Mouse (Mus musculus) Patski (cell line): ENCODE results near the gene Msi2. TPM values are rescaled to one million over a fixed set of nuclear protein-coding genes. Genes with fewer than 3 reads are reported as not detected.
A peak's percentile ranks its signal among the peaks of the same experiment; 100 is the strongest.

ENCODE experiments used
- ATAC-seq: fragments of 100-300 bp; one replicate; pipeline ENCODE4 v1.8.0; 2021
- CTCF ChIA-PET: fragments of 350-600 bp; sonication (Branson Sonifier 250); formaldehyde crosslinking; loops from one replicate; lab custom pipeline; 2022; ENCODE audit warnings: inconsistent platforms; lab: Charles Lee
- POLR2A ChIA-PET: fragments of 350-600 bp; sonication (Branson Sonifier 250); formaldehyde crosslinking; loops from one replicate; lab custom pipeline; 2022; ENCODE audit warnings: antibody characterized with exemption, inconsistent platforms; lab: Charles Lee
- DNase-seq: peaks from one replicate; pipeline ENCODE4 v3.0.0-alpha.2; 2011; ENCODE audit warnings: low read depth, low spot score
- H3K27me3 ChIP-seq: fragments of 371-371 bp; one replicate; pipeline ENCODE4 v1.5.1; 2021
- CTCF ChIP-seq: fragments of 100-300 bp; IDR thresholded peaks from one replicate; pipeline ENCODE4 v1.5.1; 2021
- in situ Hi-C: fragments of 300-500 bp; cut with MboI; formaldehyde crosslinking; loops from 3 replicates; pipeline ENCODE4 v1.11.1; 2018; ENCODE audit warnings: low pct_unique_long_range_greater_than_20kb, mixed read lengths
- polyA plus RNA-seq: library from polyadenylated mRNA; unstranded; gene quantifications from one replicate; pipeline ENCODE4 v1.2.3, GENCODE M21; 2021

Gene Msi2
- polyA plus RNA-seq, 1 experiment from 2014 or later = 72.3 TPM

- ChIA-PET CTCF (no interaction called here), POLR2A (interaction anchor here (0.6 kb wide), 1 partner anchor 486 kb away, joined by 3 read pairs; no protein-coding TSS in a partner anchor)
- in situ Hi-C loops = loop anchor here (5.0 to 10.0 kb wide), 4 partner anchors 101 to 426 kb away; partner anchors contain the start of gene Ccdc182
- no peak for TF ChIP-seq CTCF
- ATAC-seq (no peak), DNase-seq (no peak)
- no peaks in the 10 kb centered on the region for H3K27me3 ChIP-seq
Measured at GRCm38 (mm10) chr11:88721144-88721636, 2.9 kb upstream of the Msi2 start.

- in situ Hi-C loops = loop anchor here (5.0 to 10.0 kb wide), 4 partner anchors 102 to 426 kb away; partner anchors contain the start of gene Ccdc182
- H3K27me3 ChIP-seq = no peaks in the 10 kb centered on the region
- TF ChIP-seq CTCF = no peak
- ChIA-PET CTCF (interaction anchor here (0.8 kb wide), 1 partner anchor 8 kb away, joined by 3 read pairs; no protein-coding TSS in a partner anchor), POLR2A (interaction anchor here (0.6 kb wide), 2 partner anchors 485 to 1055 kb away, joined by 3 read pairs; no protein-coding TSS in a partner anchor)
- DNase-seq = no peak
- ATAC-seq = no peak
Measured at GRCm38 (mm10) chr11:88720261-88721143, 2.2 kb upstream of the Msi2 start.

GRCm38 (mm10) chr11:88719601-88720000 lies 1.3 kb upstream of the Msi2 start:
- no peak for ATAC-seq
- ChIA-PET POLR2A (interaction anchor here (1.1 kb wide), 1 partner anchor 100 kb away, joined by 3 read pairs; no protein-coding TSS in a partner anchor), CTCF (interaction anchor here (0.8 kb wide), 1 partner anchor 9 kb away, joined by 3 read pairs; no protein-coding TSS in a partner anchor)
- no peak for DNase-seq
- no peaks in the 10 kb centered on the region for H3K27me3 ChIP-seq
- in situ Hi-C loops = no loop called here
- TF ChIP-seq CTCF = no peak

- POLR2A ChIA-PET = interaction anchor here (1.1 kb wide), 1 partner anchor 99 kb away, joined by 3 read pairs; no protein-coding TSS in a partner anchor
- in situ Hi-C loops = no loop called here
- TF ChIP-seq CTCF = no peak
- H3K27me3 ChIP-seq = no peaks in the 10 kb centered on the region
- DNase-seq (no peak), ATAC-seq (peak; percentile 13)
- CTCF ChIA-PET = no interaction called here
Measured at GRCm38 (mm10) chr11:88718766-88719595, 668 bp upstream of the Msi2 start.

- in situ Hi-C loops = no loop called here
- ChIA-PET POLR2A (interaction anchor here (0.6 to 0.9 kb wide), 4 partner anchors 69 to 365 kb away, joined by 3 to 7 read pairs (median 4); no protein-coding TSS in a partner anchor), CTCF (no interaction called here)
- DNase-seq (no peak), ATAC-seq (peak; percentile 26)
- no peaks in the 10 kb centered on the region for H3K27me3 ChIP-seq
- no peak for TF ChIP-seq CTCF
Measured at GRCm38 (mm10) chr11:88717644-88718049, 666 bp downstream of the Msi2 start.

GRCm38 (mm10) chr11:88717016-88717643 lies 1.2 kb downstream of the Msi2 start:
- DNase-seq = no peak

GRCm38 (mm10) chr11:88716061-88716994 lies 2.0 kb downstream of the Msi2 start:
- CTCF ChIA-PET = no interaction called here

More at GRCm38 (mm10) chr11:88717016-88717643, 1.2 kb downstream of the Msi2 start:
- POLR2A ChIA-PET = interaction anchor here (0.6 to 0.9 kb wide), 7 partner anchors 67 to 464 kb away, joined by 3 to 7 read pairs (median 3); no protein-coding TSS in a partner anchor
- no peaks in the 10 kb centered on the region for H3K27me3 ChIP-seq
- CTCF ChIA-PET = no interaction called here
- in situ Hi-C loops = no loop called here
- no peak for ATAC-seq
- no peak for TF ChIP-seq CTCF

GRCm38 (mm10) chr11:88715299-88715698 lies 3.0 kb downstream of the Msi2 start:
- H3K27me3 ChIP-seq = no peaks in the 10 kb centered on the region
- in situ Hi-C loops = no loop called here
- ATAC-seq (no peak), DNase-seq (no peak)
- POLR2A ChIA-PET = interaction anchor here (1.0 to 1.3 kb wide), 5 partner anchors 9 to 184 kb away, joined by 3 to 4 read pairs (median 3); no protein-coding TSS in a partner anchor
- no peak for TF ChIP-seq CTCF
- CTCF ChIA-PET = no interaction called here

More at GRCm38 (mm10) chr11:88716061-88716994, 2.0 kb downstream of the Msi2 start:
- no peak for DNase-seq
- no peak for ATAC-seq
- POLR2A ChIA-PET = interaction anchor here (0.6 to 1.3 kb wide), 6 partner anchors 10 to 464 kb away, joined by 3 to 4 read pairs (median 3); no protein-coding TSS in a partner anchor
- no peaks in the 10 kb centered on the region for H3K27me3 ChIP-seq
- in situ Hi-C loops = no loop called here
- TF ChIP-seq CTCF = no peak
